Mouse (Mus musculus): Measurements from ENCODE around the gene Skor1. TPM values are rescaled to one million over a fixed set of nuclear protein-coding genes. Genes with fewer than 3 reads are reported as not detected.

Skor1 gene
- polyA plus RNA-seq, 1 experiment from 2014 or later: not detected

GRCm38 (mm10) chr9:63163756-63164155, 15.0 kb upstream of the Skor1 start:
- Histone ChIP-seq H3K27ac (ENCODE audit: low read depth) (no peak overlapping the region), H3K36me3 (ENCODE audit: control insufficient read depth, insufficient read depth, low read length) (0 out of 2 replicates have a peak, but pooled peaks cover 2% of the 10 kb centered on the region), H3K4me1 (replicated peaks; ENCODE audit: control insufficient read depth, insufficient read depth, low read length) (no peaks in the 10 kb centered on the region), H3K4me2 (ENCODE audit: low read length) (no peak overlapping the region), H3K9me3 (ENCODE audit: control insufficient read depth, low read length) (no peaks in the 10 kb centered on the region), H3K9ac (ENCODE audit: low read length) (no peak overlapping the region), H3K4me3 (ENCODE audit: low read depth, low read length) (no peak overlapping the region), H3K27me3 (replicated peaks; ENCODE audit: control insufficient read depth, insufficient read depth, low read length) (no peaks in the 10 kb centered on the region)
- WGBS: 69% methylated on average over 8 of the region's 8 CpGs
- DNase-seq (ENCODE audit: low spot score) (no peak), ATAC-seq (replicated peaks; ENCODE audit: low FRiP score, low TSS enrichment, low read depth) (peak; percentile 55; the same call in 1 of the 2 replicates)

- H3K36me3 ChIP-seq (ENCODE audit: control insufficient read depth, insufficient read depth, low read length): no peaks in the 10 kb centered on the region
- peaks cover 76% of the 10 kb centered on the region for H3K27me3 ChIP-seq (replicated peaks; ENCODE audit: control insufficient read depth, insufficient read depth, low read length)
- WGBS: 26% methylated on average over 14 of the region's 14 CpGs
- H3K4me3 ChIP-seq (ENCODE audit: low read depth, low read length): no peak overlapping the region
- no peak overlapping the region for H3K9ac ChIP-seq (ENCODE audit: low read length)
- peaks cover 5% of the 10 kb centered on the region; the same call in 1 of the 2 replicates for H3K4me1 ChIP-seq (replicated peaks; ENCODE audit: control insufficient read depth, insufficient read depth, low read length)
- 0 out of 2 replicates have a peak, but pooled peaks cover 2% of the 10 kb centered on the region for H3K9me3 ChIP-seq (ENCODE audit: control insufficient read depth, low read length)
- H3K4me2 ChIP-seq (ENCODE audit: low read length): no peak overlapping the region
- DNase-seq (ENCODE audit: low spot score) (no peak), ATAC-seq (replicated peaks; ENCODE audit: low FRiP score, low TSS enrichment, low read depth) (no peak; the same call in 1 of the 2 replicates)
- no peak overlapping the region for H3K27ac ChIP-seq (ENCODE audit: low read depth)
Observed at GRCm38 (mm10) chr9:63151949-63152348, 3.2 kb upstream of the Skor1 start.

- H3K4me2 ChIP-seq (ENCODE audit: low read length): no peak overlapping the region
- 2% methylated on average over 20 of the region's 20 CpGs for WGBS
- peaks cover 83% of the 10 kb centered on the region for H3K27me3 ChIP-seq (replicated peaks; ENCODE audit: control insufficient read depth, insufficient read depth, low read length)
- no peak overlapping the region for H3K27ac ChIP-seq (ENCODE audit: low read depth)
- H3K9me3 ChIP-seq (ENCODE audit: control insufficient read depth, low read length): 0 out of 2 replicates have a peak, but pooled peaks cover 2% of the 10 kb centered on the region
- H3K9ac ChIP-seq (ENCODE audit: low read length): no peak overlapping the region
- H3K36me3 ChIP-seq (ENCODE audit: control insufficient read depth, insufficient read depth, low read length): no peaks in the 10 kb centered on the region
- ATAC-seq (replicated peaks; ENCODE audit: low FRiP score, low TSS enrichment, low read depth): no peak; the same call in 1 of the 2 replicates
- peak; percentile 96 for DNase-seq (ENCODE audit: low spot score)
- H3K4me1 ChIP-seq (replicated peaks; ENCODE audit: control insufficient read depth, insufficient read depth, low read length): peaks cover 12% of the 10 kb centered on the region; the same call in 1 of the 2 replicates
- H3K4me3 ChIP-seq (ENCODE audit: low read depth, low read length): no peak overlapping the region
Observed at GRCm38 (mm10) chr9:63151072-63151870, 2.5 kb upstream of the Skor1 start.

- Histone ChIP-seq H3K27me3 (replicated peaks; ENCODE audit: control insufficient read depth, insufficient read depth, low read length) (peaks cover 93% of the 10 kb centered on the region), H3K9ac (ENCODE audit: low read length) (no peak overlapping the region), H3K27ac (ENCODE audit: low read depth) (no peak overlapping the region), H3K4me3 (ENCODE audit: low read depth, low read length) (peak overlapping the region; percentile 2; the same call in 1 of the 2 replicates), H3K36me3 (ENCODE audit: control insufficient read depth, insufficient read depth, low read length) (no peaks in the 10 kb centered on the region), H3K4me1 (replicated peaks; ENCODE audit: control insufficient read depth, insufficient read depth, low read length) (peaks cover 18% of the 10 kb centered on the region; the same call in 1 of the 2 replicates), H3K9me3 (ENCODE audit: control insufficient read depth, low read length) (0 out of 2 replicates have a peak, but pooled peaks cover 2% of the 10 kb centered on the region), H3K4me2 (ENCODE audit: low read length) (no peak overlapping the region)
- DNase-seq (ENCODE audit: low spot score) (no peak), ATAC-seq (replicated peaks; ENCODE audit: low FRiP score, low TSS enrichment, low read depth) (no peak)
- 2% methylated on average over 27 of the region's 27 CpGs for WGBS
Observed at GRCm38 (mm10) chr9:63150086-63150800, 1.5 kb upstream of the Skor1 start.

GRCm38 (mm10) chr9:63149372-63149766, 608 bp upstream of the Skor1 start:
- H3K36me3 ChIP-seq (ENCODE audit: control insufficient read depth, insufficient read depth, low read length): no peaks in the 10 kb centered on the region
- peak; percentile 61 for DNase-seq (ENCODE audit: low spot score)

GRCm38 (mm10) chr9:63147786-63148409, 863 bp downstream of the Skor1 start:
- H3K36me3 ChIP-seq (ENCODE audit: control insufficient read depth, insufficient read depth, low read length): no peaks in the 10 kb centered on the region
- no peak overlapping the region for H3K9ac ChIP-seq (ENCODE audit: low read length)
- 2% methylated on average over 14 of the region's 14 CpGs for WGBS
- H3K4me3 ChIP-seq (ENCODE audit: low read depth, low read length): no peak overlapping the region
- peaks cover 25% of the 10 kb centered on the region; the same call in 1 of the 2 replicates for H3K4me1 ChIP-seq (replicated peaks; ENCODE audit: control insufficient read depth, insufficient read depth, low read length)
- peaks cover 100% of the 10 kb centered on the region for H3K27me3 ChIP-seq (replicated peaks; ENCODE audit: control insufficient read depth, insufficient read depth, low read length)
- DNase-seq (ENCODE audit: low spot score) (peak; percentile 60), ATAC-seq (replicated peaks; ENCODE audit: low FRiP score, low TSS enrichment, low read depth) (no peak)
- no peak overlapping the region for H3K27ac ChIP-seq (ENCODE audit: low read depth)
- no peak overlapping the region for H3K4me2 ChIP-seq (ENCODE audit: low read length)
- no peaks in the 10 kb centered on the region for H3K9me3 ChIP-seq (ENCODE audit: control insufficient read depth, low read length)

More at GRCm38 (mm10) chr9:63149372-63149766, 608 bp upstream of the Skor1 start:
- Histone ChIP-seq H3K4me2 (ENCODE audit: low read length) (peak overlapping the region; percentile 67), H3K27ac (ENCODE audit: low read depth) (no peak overlapping the region), H3K4me3 (ENCODE audit: low read depth, low read length) (peak overlapping the region; percentile 35), H3K9me3 (ENCODE audit: control insufficient read depth, low read length) (0 out of 2 replicates have a peak, but pooled peaks cover 2% of the 10 kb centered on the region), H3K27me3 (replicated peaks; ENCODE audit: control insufficient read depth, insufficient read depth, low read length) (peaks cover 95% of the 10 kb centered on the region), H3K9ac (ENCODE audit: low read length) (no peak overlapping the region), H3K4me1 (replicated peaks; ENCODE audit: control insufficient read depth, insufficient read depth, low read length) (peaks cover 25% of the 10 kb centered on the region; the same call in 1 of the 2 replicates)
- no peak for ATAC-seq (replicated peaks; ENCODE audit: low FRiP score, low TSS enrichment, low read depth)
- WGBS: under 1% methylated on average over 20 of the region's 20 CpGs

GRCm38 (mm10) chr9:63147296-63147695, 1.5 kb downstream of the Skor1 start:
- Histone ChIP-seq H3K9me3 (ENCODE audit: control insufficient read depth, low read length) (no peaks in the 10 kb centered on the region), H3K4me1 (replicated peaks; ENCODE audit: control insufficient read depth, insufficient read depth, low read length) (peaks cover 27% of the 10 kb centered on the region; the same call in 1 of the 2 replicates), H3K4me2 (ENCODE audit: low read length) (no peak overlapping the region), H3K4me3 (ENCODE audit: low read depth, low read length) (peak overlapping the region; percentile 22; the same call in 1 of the 2 replicates), H3K9ac (ENCODE audit: low read length) (no peak overlapping the region), H3K27me3 (replicated peaks; ENCODE audit: control insufficient read depth, insufficient read depth, low read length) (peaks cover 100% of the 10 kb centered on the region), H3K27ac (ENCODE audit: low read depth) (no peak overlapping the region), H3K36me3 (ENCODE audit: control insufficient read depth, insufficient read depth, low read length) (no peaks in the 10 kb centered on the region)
- DNase-seq (ENCODE audit: low spot score): peak; percentile 66
- whole genome bisulfite sequencing: under 1% methylated on average over 9 of the region's 9 CpGs
- ATAC-seq (replicated peaks; ENCODE audit: low FRiP score, low TSS enrichment, low read depth): no peak

GRCm38 (mm10) chr9:63146856-63147274, 1.9 kb downstream of the Skor1 start:
- ATAC-seq (replicated peaks; ENCODE audit: low FRiP score, low TSS enrichment, low read depth): no peak
- WGBS: under 1% methylated on average over 20 of the region's 20 CpGs
- no peaks in the 10 kb centered on the region for H3K9me3 ChIP-seq (ENCODE audit: control insufficient read depth, low read length)
- peaks cover 31% of the 10 kb centered on the region for H3K4me1 ChIP-seq (replicated peaks; ENCODE audit: control insufficient read depth, insufficient read depth, low read length)
- DNase-seq (ENCODE audit: low spot score): peak; percentile 63
- no peaks in the 10 kb centered on the region for H3K36me3 ChIP-seq (ENCODE audit: control insufficient read depth, insufficient read depth, low read length)
- H3K4me3 ChIP-seq (ENCODE audit: low read depth, low read length): peak overlapping the region; percentile 22; the same call in 1 of the 2 replicates
- peak overlapping the region; percentile 33; the same call in 1 of the 2 replicates for H3K4me2 ChIP-seq (ENCODE audit: low read length)
- peaks cover 100% of the 10 kb centered on the region for H3K27me3 ChIP-seq (replicated peaks; ENCODE audit: control insufficient read depth, insufficient read depth, low read length)
- H3K9ac ChIP-seq (ENCODE audit: low read length): no peak overlapping the region
- H3K27ac ChIP-seq (ENCODE audit: low read depth): no peak overlapping the region

Measured in intestine, embryonic 14.5 days (tissue).